Mouse (Mus musculus) embryo, embryonic 10 days (tissue): ENCODE data around the gene Prame.
"Not testable (repeated sequence)": the region's sequence is repeated elsewhere in the genome, so short reads cannot be mapped to it uniquely, and the experiment has no call there.

Experiments
- DNase-seq: peaks from one replicate; pipeline ENCODE4 v3.0.0-alpha.2; 2015; ENCODE audit warnings: low spot score

The Prame gene

GRCm38 (mm10) chrX:135627605-135628004 lies at the start of gene Prame:
Prame (minus strand) TSS chrX:135627705.
- DNase-seq = no peak

GRCm38 (mm10) chrX:135652173-135652772 lies 24.8 kb upstream of the Prame start:
- DNase-seq = peak; percentile 11

- peak; percentile 6 for DNase-seq
Measured at GRCm38 (mm10) chrX:135601298-135602029, 26.0 kb downstream of the Prame start.

GRCm38 (mm10) chrX:135598677-135599076 lies 28.8 kb downstream of the Prame start, which contains the start of gene Nxf7:
Nxf7 (minus strand) TSS chrX:135598777.
- DNase-seq = no peak

- DNase-seq = no peak
Measured at GRCm38 (mm10) chrX:135598096-135598495, 29.4 kb downstream of the Prame start.

GRCm38 (mm10) chrX:135576412-135576811 lies 51.1 kb downstream of the Prame start:
- no peak for DNase-seq

GRCm38 (mm10) chrX:135574958-135575628 lies 52.4 kb downstream of the Prame start:
- DNase-seq = not testable (repeated sequence)

GRCm38 (mm10) chrX:135574261-135574957 lies 53.1 kb downstream of the Prame start:
- peak; percentile 44 for DNase-seq

GRCm38 (mm10) chrX:135569467-135569866 lies 58.0 kb downstream of the Prame start:
- DNase-seq = peak; percentile 69

- not testable (repeated sequence) for DNase-seq
Measured at GRCm38 (mm10) chrX:135564934-135565333, 62.6 kb downstream of the Prame start.
